Mouse (Mus musculus) C2C12 (cell line): Measurements from ENCODE around the gene Cacnb2.

Experiments used
- CEBPB ChIP-seq: IDR thresholded peaks from one replicate; pipeline ENCODE4 v1.6.1; 2011; ENCODE audit warnings: low read depth, mild to moderate bottlenecking, control low read depth, moderate library complexity
- CTCF ChIP-seq: IDR thresholded peaks from one replicate; pipeline ENCODE4 v1.5.1; 2011; ENCODE audit not compliant: control insufficient read depth, insufficient read depth, insufficient read length
- FOSL1 ChIP-seq: IDR thresholded peaks from one replicate; pipeline ENCODE4 v1.8.0; 2011; ENCODE audit warnings: mild to moderate bottlenecking, low read length; ENCODE audit not compliant: poor library complexity, insufficient read depth, severe bottlenecking
- MAX ChIP-seq: IDR thresholded peaks from one replicate; pipeline ENCODE4 v1.6.1; 2011; ENCODE audit warnings: mild to moderate bottlenecking, control low read depth
- MYOD1 ChIP-seq: IDR thresholded peaks from one replicate; pipeline ENCODE4 v1.6.1; 2011; ENCODE audit warnings: low read depth; ENCODE audit not compliant: control insufficient read depth, insufficient read length
- USF1 ChIP-seq: IDR thresholded peaks from one replicate; pipeline ENCODE4 v1.6.1; 2011; ENCODE audit warnings: low read depth, mild to moderate bottlenecking, control low read depth, moderate library complexity

- peak; percentile 29 for TF ChIP-seq CTCF
- no peak for TF ChIP-seq USF1
- TF ChIP-seq MAX, result no peak
- no peak for TF ChIP-seq FOSL1
- no peak for TF ChIP-seq MYOD1
- TF ChIP-seq CEBPB, result no peak
These were observed 74.1 kb downstream of the Cacnb2 start for GRCm38 (mm10) chr2:14676885-14677516.
